Mouse (Mus musculus) left cerebral cortex, adult 9 months (tissue): ENCODE measurements around the gene Pemt.
A peak's percentile ranks its signal among the peaks of the same experiment; 100 is the strongest.
"Not testable (repeated sequence)": the region's sequence is repeated elsewhere in the genome, so short reads cannot be mapped to it uniquely, and the experiment has no call there.

ENCODE experiments used
- DNase-seq, 2 experiments: peaks; one replicate each; pipeline ENCODE4 v3.0.0; 2022; ENCODE audit warnings: low spot score in 2 of 2

The Pemt gene

DNA sequence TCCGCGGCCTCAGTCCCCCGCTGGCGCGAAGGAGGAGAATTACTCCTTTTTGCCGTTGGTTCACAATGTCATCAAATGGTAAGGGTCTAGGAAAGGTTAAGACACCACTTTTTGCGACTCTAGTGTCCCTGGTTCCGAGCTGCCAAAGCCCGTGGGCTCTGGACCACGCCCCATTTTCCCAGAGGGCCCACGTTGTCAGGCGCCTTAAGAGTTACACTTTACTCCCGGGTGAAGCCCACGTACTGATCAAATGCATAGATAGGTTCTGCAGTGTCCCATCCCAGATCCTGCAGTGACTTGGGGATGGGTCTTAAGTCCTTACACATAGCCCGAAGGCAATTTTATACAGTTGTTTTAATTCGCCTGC, 97.9 kb downstream of the Pemt start:
- DNase-seq = no peak

GRCm38 (mm10) chr11:59947752-59948400, 98.4 kb downstream of the Pemt start, which contains the start of gene Med9:
Gene Med9 (plus strand): TSS chr11:59948206.
- peak; percentile 89 to 96 for DNase-seq

- DNase-seq = not testable (repeated sequence)
These were observed 101.4 kb downstream of the Pemt start for GRCm38 (mm10) chr11:59944855-59945254.

DNA sequence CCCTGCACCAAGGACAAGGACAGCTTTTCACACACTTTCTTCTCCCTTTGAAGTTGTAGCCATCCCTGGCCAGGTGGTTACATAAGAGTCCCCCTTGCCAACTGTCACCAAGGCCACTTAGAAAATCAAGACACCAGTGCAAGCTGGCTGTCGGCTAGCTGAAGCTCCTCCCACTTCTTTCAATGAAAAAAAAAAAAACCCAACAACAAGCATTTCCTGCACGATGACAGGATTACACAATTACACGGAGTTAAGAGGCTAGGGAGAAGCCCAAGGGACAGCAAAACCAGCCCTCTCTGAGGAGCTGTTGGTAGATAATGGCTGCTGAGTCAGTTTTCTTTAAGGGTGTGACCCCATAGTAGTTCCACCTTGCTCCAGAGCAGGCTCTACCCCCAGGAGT, 104.9 kb downstream of the Pemt start:
- DNase-seq = no peak

DNA sequence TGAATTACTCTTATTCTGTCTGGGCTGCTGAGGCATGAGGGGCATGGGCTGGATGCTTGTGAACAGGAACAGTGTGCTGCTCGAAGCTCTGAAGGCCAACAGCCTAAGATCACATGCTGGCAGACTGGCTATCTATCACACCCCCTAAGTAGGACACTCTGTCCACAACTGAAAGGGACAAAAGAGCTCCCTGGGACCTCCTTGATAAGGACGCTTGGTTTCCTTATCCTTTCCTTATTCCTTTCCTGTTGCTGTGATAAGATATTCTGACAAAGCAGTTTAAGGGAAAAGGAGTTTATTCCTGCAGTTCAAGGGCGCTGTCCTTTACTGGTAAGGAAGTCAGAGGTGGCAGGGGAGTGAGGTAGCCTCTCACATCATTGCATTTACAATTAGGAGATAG, 105.6 kb downstream of the Pemt start:
- DNase-seq = no peak

GRCm38 (mm10) chr11:59939821-59940220, 106.5 kb downstream of the Pemt start:
- DNase-seq = no peak

DNA sequence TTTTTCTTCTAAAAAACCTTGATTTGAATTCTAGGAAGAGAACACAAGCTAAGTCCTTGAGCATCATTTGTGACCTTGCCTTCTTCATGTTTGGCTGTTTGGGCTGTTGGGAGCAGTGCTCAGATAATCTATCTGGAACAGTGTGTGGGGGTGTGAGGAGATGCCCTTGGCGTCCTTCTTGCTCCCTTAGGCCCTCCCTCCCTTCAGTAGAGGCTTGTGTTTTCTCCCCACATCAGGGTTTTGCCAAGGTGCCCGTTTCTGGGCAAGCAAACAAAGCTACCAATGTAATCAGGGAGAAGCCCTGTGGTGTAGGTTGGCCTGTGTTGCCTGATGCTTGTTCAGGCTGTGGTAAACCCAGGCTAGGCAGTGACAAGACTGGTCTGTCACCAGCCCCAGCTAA, 108.7 kb downstream of the Pemt start:
- no peak for DNase-seq

DNA sequence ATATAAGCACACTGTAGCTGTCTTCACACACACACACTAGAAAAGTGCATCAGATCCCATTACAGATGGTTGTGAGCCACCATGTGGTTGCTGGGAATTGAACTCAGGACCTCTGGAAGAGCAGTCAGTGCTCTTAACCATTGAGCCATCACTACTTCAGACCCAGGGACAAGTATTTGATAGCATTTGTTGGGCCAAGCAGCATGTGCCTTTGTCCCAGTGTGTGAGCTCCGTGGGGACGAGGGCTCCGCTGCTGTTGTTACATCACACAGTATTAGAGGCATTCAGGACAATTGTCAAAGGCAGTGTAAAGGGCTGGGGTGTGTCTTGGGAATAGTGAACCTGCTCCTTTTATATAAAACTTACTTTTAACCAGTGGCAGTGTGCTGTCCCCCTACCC, 109.3 kb downstream of the Pemt start:
- DNase-seq = no peak

DNA sequence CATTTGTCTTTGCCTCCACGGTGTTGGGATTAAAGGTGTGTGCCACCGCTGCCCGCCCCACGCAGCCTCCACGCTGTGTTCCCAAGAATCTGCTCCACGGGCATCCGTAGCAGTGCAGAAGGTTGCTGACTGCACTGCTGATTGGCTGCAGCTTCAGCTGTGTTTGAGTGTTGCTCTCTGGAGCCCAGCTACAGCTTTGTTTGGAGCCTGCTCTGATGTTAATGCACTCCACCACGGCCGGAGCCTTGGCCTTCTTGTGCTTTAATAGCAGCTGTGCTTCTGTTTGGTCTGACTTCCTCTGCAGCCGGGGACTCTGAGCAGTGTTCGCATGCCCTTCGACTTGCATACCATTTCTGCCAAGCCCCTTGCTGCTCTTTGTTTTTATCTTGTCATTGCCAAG, 112.3 kb downstream of the Pemt start:
- DNase-seq = no peak

- DNase-seq = no peak
These were observed 113.5 kb downstream of the Pemt start for GRCm38 (mm10) chr11:59932560-59933337.

GRCm38 (mm10) chr11:59930031-59930430, 116.3 kb downstream of the Pemt start:
- DNase-seq = no peak

GRCm38 (mm10) chr11:59921265-59921664, 125.0 kb downstream of the Pemt start:
- no peak for DNase-seq
